Mouse (Mus musculus) MEL (cell line): ENCODE data around the gene Srgap1.

Experiments used
- CHD2 ChIP-seq: IDR thresholded peaks from 2 replicates; pipeline ENCODE4 v1.6.1; 2011; ENCODE audit warnings: low read length, improper control_type of control experiment
- CTCF ChIP-seq, 3 experiments: IDR thresholded peaks in 2 of 3; conservative IDR thresholded peaks in 1 of 3; 2 replicates each; pipeline ENCODE4 v1.5.1; 2011 to 2012; ENCODE audit warnings: low read length in 3 of 3, low read depth in 2 of 3, mild to moderate bottlenecking in 2 of 3, improper control_type of control experiment in 1 of 3, inconsistent platforms in 1 of 3, mixed read lengths in 1 of 3, moderate library complexity in 1 of 3; ENCODE audit not compliant: control insufficient read depth in 1 of 3, insufficient read depth in 1 of 3, poor library complexity in 1 of 3, severe bottlenecking in 1 of 3
- GATA1 ChIP-seq: IDR thresholded peaks from 2 replicates; pipeline ENCODE4 v1.6.1; 2011; ENCODE audit warnings: low read depth, low read length, improper control_type of control experiment
- MAX ChIP-seq: IDR thresholded peaks from 2 replicates; pipeline ENCODE4 v1.6.1; 2011; ENCODE audit warnings: low read length, improper control_type of control experiment
- TBP ChIP-seq: IDR thresholded peaks from 2 replicates; pipeline ENCODE4 v1.8.0; 2011; ENCODE audit warnings: low read depth, low read length, improper control_type of control experiment
- ZKSCAN1 ChIP-seq: IDR thresholded peaks from 2 replicates; pipeline ENCODE4 v1.6.1; 2012; ENCODE audit warnings: low read depth, mild to moderate bottlenecking, inconsistent platforms, low read length, improper control_type of control experiment, moderate library complexity

DNA sequence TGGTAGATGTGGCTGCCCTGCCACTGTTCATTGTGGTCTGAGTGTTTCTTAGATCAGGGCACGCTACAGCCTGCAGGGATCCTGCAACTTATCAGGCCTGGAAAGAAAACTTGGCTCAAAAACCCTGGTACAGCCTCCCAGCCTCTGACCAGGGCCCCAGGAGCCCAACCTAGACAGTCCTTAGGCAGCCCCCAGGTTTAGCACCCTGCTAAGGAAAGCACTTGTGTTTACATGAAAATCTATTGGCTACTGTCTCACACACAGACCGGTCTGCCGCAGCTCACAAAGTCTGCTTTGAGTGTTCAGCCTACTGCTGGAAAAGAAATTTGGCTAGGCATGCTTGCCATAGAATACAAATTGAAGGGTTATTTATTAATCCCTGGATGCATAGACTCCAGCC lies 121.0 kb downstream of the Srgap1 start:
- TF ChIP-seq TBP (no peak), CHD2 (no peak), CTCF (IDR thresholded peaks at IDR 0.05 in 2 of 3, conservative IDR thresholded peaks at IDR 0.05 in 1 of 3; ENCODE audit: control insufficient read depth in 1 of 3, insufficient read depth in 1 of 3, low read depth in 2 of 3, low read length in 3 of 3, poor library complexity in 1 of 3, severe bottlenecking in 1 of 3) (no peak), ZKSCAN1 (no peak), MAX (no peak), GATA1 (no peak)
